Mouse (Mus musculus) forebrain, embryonic 16.5 days (tissue): ENCODE results near the gene Stambp. TPM values are rescaled to one million over a fixed set of nuclear protein-coding genes. Genes with fewer than 3 reads are reported as not detected.
"Not testable (repeated sequence)": the region's sequence is repeated elsewhere in the genome, so short reads cannot be mapped to it uniquely, and the experiment has no call there.

Source experiments
- ATAC-seq: fragments of 200-750 bp; cut with Nextera tagmentation; 2 replicates; pipeline ENCODE4 v1.8.0; 2017; ENCODE audit warnings: mild to moderate bottlenecking, moderate library complexity
- H3K27ac ChIP-seq: fragments of 300-500 bp; sonication (generic); 2 replicates; pipeline ENCODE4 v1.5.1; 2014; ENCODE audit warnings: low read length, control low read depth
- H3K27me3 ChIP-seq: fragments of 300-500 bp; sonication (generic); replicated peaks from 2 replicates; pipeline ENCODE4 v1.6.1; 2014; ENCODE audit warnings: low read length; ENCODE audit not compliant: control insufficient read depth, insufficient read depth
- H3K36me3 ChIP-seq: fragments of 300-500 bp; sonication (generic); 2 replicates; pipeline ENCODE4 v1.6.1; 2014; ENCODE audit not compliant: control insufficient read depth, insufficient read depth
- H3K4me1 ChIP-seq: fragments of 300-500 bp; sonication (generic); replicated peaks from 2 replicates; pipeline ENCODE4 v1.6.1; 2014; ENCODE audit warnings: low read length; ENCODE audit not compliant: control insufficient read depth, insufficient read depth
- H3K4me2 ChIP-seq: fragments of 300-500 bp; sonication (generic); 2 replicates; pipeline ENCODE4 v1.6.1; 2014; ENCODE audit warnings: mild to moderate bottlenecking, low read length, control low read depth
- H3K4me3 ChIP-seq: fragments of 300-500 bp; sonication (generic); replicated peaks from 2 replicates; pipeline ENCODE4 v1.5.1; 2014; ENCODE audit warnings: mild to moderate bottlenecking, low read length, control low read depth
- H3K9ac ChIP-seq: fragments of 300-500 bp; sonication (generic); replicated peaks from 2 replicates; pipeline ENCODE4 v1.6.1; 2014; ENCODE audit warnings: low read depth, low read length, control low read depth
- H3K9me3 ChIP-seq: fragments of 300-500 bp; sonication (generic); 2 replicates; pipeline ENCODE4 v1.6.1; 2016; ENCODE audit warnings: low read length; ENCODE audit not compliant: control insufficient read depth
- WGBS: fragments of 180-500 bp; shearing (Covaris S2); extraction: QIAGEN DNeasy Blood & Tissue Kit; methylation state at CpG from one replicate; pipeline ENCODE4 v1.1.7; 2014; 5-methylcytosine and 5-hydroxymethylcytosine counted together
- polyA plus RNA-seq: library from polyadenylated mRNA; unstranded; fragments of >200 nt; fragmentation: Nextera tagmentation; extraction: Ambion mirVana; gene quantifications from 2 replicates; pipeline ENCODE4 v1.2.1, GENCODE M21; 2015

Gene Stambp
- polyA plus RNA-seq, 1 experiment from 2014 or later: 59.2 TPM

GRCm38 (mm10) chr6:83597988-83598387 is 25.5 kb upstream of the Stambp start:
- Histone ChIP-seq H3K4me2 (no peak overlapping the region), H3K36me3 (no peaks in the 10 kb centered on the region), H3K27ac (no peak overlapping the region), H3K27me3 (no peaks in the 10 kb centered on the region), H3K9me3 (no peaks in the 10 kb centered on the region), H3K4me1 (peaks cover 6% of the 10 kb centered on the region; the same call in 1 of the 2 replicates), H3K4me3 (no peak overlapping the region), H3K9ac (no peak overlapping the region)
- no peak for ATAC-seq
- 56% methylated on average over 3 of the region's 3 CpGs for WGBS

GRCm38 (mm10) chr6:83595035-83595434 is 22.5 kb upstream of the Stambp start:
- H3K4me3 ChIP-seq: no peak overlapping the region
- no peak overlapping the region for H3K27ac ChIP-seq
- H3K4me2 ChIP-seq: no peak overlapping the region
- H3K36me3 ChIP-seq: no peaks in the 10 kb centered on the region
- no peaks in the 10 kb centered on the region for H3K9me3 ChIP-seq
- no peak for ATAC-seq
- no peaks in the 10 kb centered on the region for H3K27me3 ChIP-seq
- H3K4me1 ChIP-seq: peaks cover 6% of the 10 kb centered on the region; the same call in 1 of the 2 replicates
- 84% methylated on average over 2 of the region's 2 CpGs for WGBS
- H3K9ac ChIP-seq: no peak overlapping the region

GRCm38 (mm10) chr6:83593896-83594295 is 21.4 kb upstream of the Stambp start:
- H3K9ac ChIP-seq: no peak overlapping the region
- ATAC-seq: no peak
- WGBS: 83% methylated on average over 7 of the region's 7 CpGs

GRCm38 (mm10) chr6:83592051-83592450 is 19.5 kb upstream of the Stambp start:
- H3K27me3 ChIP-seq: no peaks in the 10 kb centered on the region
- H3K4me2 ChIP-seq: no peak overlapping the region
- H3K4me3 ChIP-seq: no peak overlapping the region
- H3K27ac ChIP-seq: no peak overlapping the region
- WGBS: 82% methylated on average over 8 of the region's 8 CpGs
- H3K9ac ChIP-seq: no peak overlapping the region
- ATAC-seq: no peak
- H3K36me3 ChIP-seq: no peaks in the 10 kb centered on the region
- no peaks in the 10 kb centered on the region for H3K4me1 ChIP-seq
- no peaks in the 10 kb centered on the region for H3K9me3 ChIP-seq

More at GRCm38 (mm10) chr6:83593896-83594295, 21.4 kb upstream of the Stambp start:
- Histone ChIP-seq H3K4me3 (no peak overlapping the region), H3K36me3 (no peaks in the 10 kb centered on the region), H3K9me3 (no peaks in the 10 kb centered on the region), H3K27me3 (no peaks in the 10 kb centered on the region), H3K4me1 (peaks cover 3% of the 10 kb centered on the region; the same call in 1 of the 2 replicates), H3K27ac (no peak overlapping the region), H3K4me2 (no peak overlapping the region)

GRCm38 (mm10) chr6:83590301-83590700 is 17.8 kb upstream of the Stambp start:
- H3K27me3 ChIP-seq: no peaks in the 10 kb centered on the region
- H3K36me3 ChIP-seq: no peaks in the 10 kb centered on the region
- no peak overlapping the region for H3K27ac ChIP-seq
- no peak overlapping the region for H3K4me2 ChIP-seq
- no peak overlapping the region for H3K4me3 ChIP-seq
- 89% methylated on average over 3 of the region's 3 CpGs for WGBS
- ATAC-seq: no peak
- no peaks in the 10 kb centered on the region for H3K9me3 ChIP-seq
- no peak overlapping the region for H3K9ac ChIP-seq
- no peaks in the 10 kb centered on the region for H3K4me1 ChIP-seq

GRCm38 (mm10) chr6:83587191-83587590 is 14.7 kb upstream of the Stambp start:
- H3K4me2 ChIP-seq, H3K36me3 ChIP-seq, H3K9me3 ChIP-seq, H3K27me3 ChIP-seq, H3K27ac ChIP-seq, H3K9ac ChIP-seq, ATAC-seq, H3K4me1 ChIP-seq, H3K4me3 ChIP-seq: not testable (repeated sequence)
- WGBS: 86% methylated on average over 8 of the region's 8 CpGs

GRCm38 (mm10) chr6:83585328-83585727 is 12.8 kb upstream of the Stambp start:
- not testable (repeated sequence) for ATAC-seq, H3K4me2 ChIP-seq, H3K4me3 ChIP-seq, H3K9me3 ChIP-seq, H3K27ac ChIP-seq, H3K4me1 ChIP-seq, H3K36me3 ChIP-seq, H3K9ac ChIP-seq, H3K27me3 ChIP-seq
- WGBS: 89% methylated on average over 9 of the region's 9 CpGs

- ATAC-seq: no peak
- no peak overlapping the region for H3K4me2 ChIP-seq
- no peaks in the 10 kb centered on the region for H3K9me3 ChIP-seq
- no peaks in the 10 kb centered on the region; the same call in 1 of the 2 replicates for H3K27me3 ChIP-seq
- H3K9ac ChIP-seq: no peak overlapping the region
- H3K27ac ChIP-seq: no peak overlapping the region
- H3K36me3 ChIP-seq: no peaks in the 10 kb centered on the region
- no peak overlapping the region for H3K4me3 ChIP-seq
- 70% methylated on average over 2 of the region's 2 CpGs for WGBS
- no peaks in the 10 kb centered on the region for H3K4me1 ChIP-seq
Measured at GRCm38 (mm10) chr6:83583591-83583990, 11.1 kb upstream of the Stambp start.

GRCm38 (mm10) chr6:83582938-83583270 is 10.4 kb upstream of the Stambp start:
- no peak overlapping the region; the same call in 1 of the 2 replicates for H3K4me2 ChIP-seq
- H3K9ac ChIP-seq: no peak overlapping the region
- H3K4me3 ChIP-seq: no peak overlapping the region
- peak; percentile 73 for ATAC-seq
- no peaks in the 10 kb centered on the region for H3K4me1 ChIP-seq
- WGBS: 1% methylated on average over 6 of the region's 6 CpGs
- no peak overlapping the region for H3K27ac ChIP-seq
- no peaks in the 10 kb centered on the region; the same call in 1 of the 2 replicates for H3K27me3 ChIP-seq
- H3K9me3 ChIP-seq: no peaks in the 10 kb centered on the region
- H3K36me3 ChIP-seq: no peaks in the 10 kb centered on the region
